Comparison of ENCODE assay signal across 28 mouse cellular contexts in genomic region chr4:88478809-88479186, GRCm38 (mm10). TPM values are rescaled to one million over a fixed set of nuclear protein-coding genes. Genes with fewer than 3 reads are reported as not detected.
DNase-seq lines count a peak whose midpoint lies in the region; ATAC-seq and TF ChIP-seq lines count a peak whose summit lies in the region.
"Had no signal": no experiment of that assay in that cellular context is flagged by ENCODE, and none has a peak within 500 bp of the region (broad histone marks: within the 10 kb centered on the region; RNA-seq: fewer than 3 reads in every experiment).

No protein-coding gene starts in this region.

- no peak overlapping the region for H3K4me2 ChIP-seq in intestine, embryonic 15.5 days (replicated peaks)
- no peak overlapping the region for H3K4me2 ChIP-seq in intestine, embryonic 16.5 days (ENCODE audit: low read depth, low read length)
- H3K4me2 ChIP-seq in lung, embryonic 14.5 days = peak overlapping the region; percentile 27; the same call in 1 of the 2 replicates
- H3K4me2 ChIP-seq: embryonic facial prominence, embryonic 13.5 days; hindbrain, embryonic 14.5 days; liver, embryonic 13.5 days; midbrain, embryonic 11.5 days; neural tube, embryonic 15.5 days; stomach, embryonic 15.5 days had no signal

- no peak for ATAC-seq in intestine, embryonic 15.5 days
- ATAC-seq in intestine, embryonic 16.5 days = no peak
- ATAC-seq in lung, embryonic 14.5 days (ENCODE audit: insufficient read depth) = peak; percentile 10; the same call in 1 of the 2 replicates
- ATAC-seq: inflammation-experienced regulatory T-cells, adult 6 months had no signal

- no peak for TF ChIP-seq POLR2A in lung, adult 2 months (IDR thresholded peaks at IDR 0.05; ENCODE audit: borderline replicate concordance, extremely low read depth, low read depth, low read length)
- no peak for TF ChIP-seq POLR2A in embryonic fibroblast, embryonic 13.5 days (IDR thresholded peaks at IDR 0.05; ENCODE audit: low read depth, low read length)

- no peaks in the 10 kb centered on the region for H3K4me1 ChIP-seq in intestine, embryonic 15.5 days (replicated peaks)
- peaks cover 4% of the 10 kb centered on the region; the same call in 1 of the 2 replicates for H3K4me1 ChIP-seq in intestine, embryonic 16.5 days (ENCODE audit: control insufficient read depth, insufficient read depth, low read length)
- peaks cover 9% of the 10 kb centered on the region; the same call in 1 of the 2 replicates for H3K4me1 ChIP-seq in lung, embryonic 14.5 days (ENCODE audit: insufficient read depth)
- no peaks in the 10 kb centered on the region; the same call in 1 of the 2 replicates for H3K4me1 ChIP-seq in lung, adult 2 months (ENCODE audit: control insufficient read depth, insufficient read depth, low read length)
- peaks cover 20% of the 10 kb centered on the region for H3K4me1 ChIP-seq in embryonic fibroblast, embryonic 13.5 days (ENCODE audit: control insufficient read depth, insufficient read depth, low read length)
- H3K4me1 ChIP-seq: liver, embryonic 13.5 days; neural tube, embryonic 15.5 days had no signal

- no peak overlapping the region for H3K4me3 ChIP-seq in intestine, embryonic 15.5 days (replicated peaks)
- H3K4me3 ChIP-seq in intestine, embryonic 16.5 days (ENCODE audit: low read length) = no peak overlapping the region
- H3K4me3 ChIP-seq in lung, embryonic 14.5 days (ENCODE audit: low read depth, low read length) = no peak overlapping the region
- H3K4me3 ChIP-seq in lung, adult 2 months (replicated peaks; ENCODE audit: extremely low read depth, low read depth, low read length) = no peak overlapping the region
- no peak overlapping the region for H3K4me3 ChIP-seq in embryonic fibroblast, embryonic 13.5 days (ENCODE audit: insufficient read depth, low read length)
- H3K4me3 ChIP-seq: embryonic facial prominence, embryonic 13.5 days; gastrocnemius, adult 2 months; heart, embryonic 10.5 days; liver, embryonic 13.5 days; neural tube, embryonic 15.5 days; stomach, embryonic 15.5 days had no signal

- H3K9me3 ChIP-seq in intestine, embryonic 15.5 days = no peaks in the 10 kb centered on the region
- H3K9me3 ChIP-seq in intestine, embryonic 16.5 days (ENCODE audit: control insufficient read depth, low read length) = no peaks in the 10 kb centered on the region
- no peaks in the 10 kb centered on the region for H3K9me3 ChIP-seq in lung, embryonic 14.5 days (ENCODE audit: low read depth, low read length)
- H3K9me3 ChIP-seq: embryonic facial prominence, embryonic 13.5 days; heart, embryonic 10.5 days; liver, embryonic 13.5 days; neural tube, embryonic 15.5 days; stomach, embryonic 15.5 days had no signal

- H3K9ac ChIP-seq in intestine, embryonic 15.5 days = no peak overlapping the region
- no peak overlapping the region for H3K9ac ChIP-seq in intestine, embryonic 16.5 days (ENCODE audit: low read depth, low read length)
- H3K9ac ChIP-seq in lung, embryonic 14.5 days = no peak overlapping the region
- H3K9ac ChIP-seq: embryonic facial prominence, embryonic 13.5 days; hindbrain, embryonic 14.5 days; liver, embryonic 13.5 days; neural tube, embryonic 15.5 days; stomach, embryonic 15.5 days had no signal

- no peak for TF ChIP-seq CTCF in lung, embryonic 14.5 days (IDR thresholded peaks at IDR 0.05; ENCODE audit: low read depth)
- TF ChIP-seq CTCF in lung, adult 2 months (IDR thresholded peaks at IDR 0.05; ENCODE audit: insufficient read depth, low read length) = no peak
- no peak for TF ChIP-seq CTCF in embryonic fibroblast, embryonic 13.5 days (IDR thresholded peaks at IDR 0.05; ENCODE audit: borderline replicate concordance, insufficient read depth, low read length)

- no peaks in the 10 kb centered on the region for H3K27me3 ChIP-seq in intestine, embryonic 15.5 days (replicated peaks)
- no peaks in the 10 kb centered on the region for H3K27me3 ChIP-seq in intestine, embryonic 16.5 days (replicated peaks; ENCODE audit: control insufficient read depth, insufficient read depth, low read length)
- no peaks in the 10 kb centered on the region for H3K27me3 ChIP-seq in lung, embryonic 14.5 days (ENCODE audit: insufficient read depth, low read length)
- H3K27me3 ChIP-seq: embryonic facial prominence, embryonic 13.5 days; liver, embryonic 13.5 days; neural tube, embryonic 15.5 days; stomach, embryonic 15.5 days had no signal

- no peaks in the 10 kb centered on the region for H3K36me3 ChIP-seq in intestine, embryonic 15.5 days
- H3K36me3 ChIP-seq in intestine, embryonic 16.5 days (ENCODE audit: control insufficient read depth, insufficient read depth, low read length) = no peaks in the 10 kb centered on the region
- no peaks in the 10 kb centered on the region for H3K36me3 ChIP-seq in lung, embryonic 14.5 days (ENCODE audit: insufficient read depth)
- H3K36me3 ChIP-seq: embryonic facial prominence, embryonic 13.5 days; heart, embryonic 10.5 days; liver, embryonic 13.5 days; neural tube, embryonic 15.5 days; stomach, embryonic 15.5 days had no signal

- 0 out of 2 replicates have a peak overlapping the region, but pooled peaks have one; percentile 6 for H3K27ac ChIP-seq in intestine, embryonic 15.5 days
- no peak overlapping the region for H3K27ac ChIP-seq in intestine, embryonic 16.5 days (ENCODE audit: low read length)
- peak overlapping the region; percentile 42 for H3K27ac ChIP-seq in lung, embryonic 14.5 days (ENCODE audit: low read depth)
- H3K27ac ChIP-seq in embryonic fibroblast, embryonic 13.5 days (ENCODE audit: insufficient read depth, low read length) = peak overlapping the region; percentile 82
- H3K27ac ChIP-seq: gastrocnemius, adult 2 months; heart, embryonic 10.5 days; hindbrain, embryonic 14.5 days; liver, embryonic 13.5 days; neural tube, embryonic 15.5 days; stomach, embryonic 15.5 days had no signal

- peak; percentile 72 for DNase-seq in lung, embryonic 14.5 days
- no peak for DNase-seq in lung, adult 2 months
- DNase-seq in lung, postnatal 14 days = peak; percentile 5
- no peak for DNase-seq in gastrocnemius, adult 18-20 months (ENCODE audit: low spot score)
- DNase-seq: adrenal gland, adult 2 months; cerebellum, adult 11-12 months; cerebellum, postnatal 25 days; gastrocnemius, adult 2 months; heart, postnatal 4 days; liver, embryonic 13.5 days; thymus, adult 2 months had no signal

- WGBS in intestine, embryonic 15.5 days = 49% methylated on average over 9 of the region's 9 CpGs
- 60% methylated on average over 9 of the region's 9 CpGs for WGBS in intestine, embryonic 16.5 days
- WGBS in lung, embryonic 14.5 days = 42% methylated on average over 9 of the region's 9 CpGs
- WGBS in lung, adult 2 months = 46% methylated on average over 9 of the region's 9 CpGs

RNA-seq across cellular contexts. Expression of gene Hacd4, which starts 40.1 kb away (rescaled TPM):
- polyA plus RNA-seq in intestine, embryonic 15.5 days (2015; fragmentation: Nextera tagmentation; extraction: Ambion mirVana) = 12.2 and 12.7 TPM in 2 replicates
- 10.8 and 12.1 TPM in 2 replicates for polyA plus RNA-seq in intestine, embryonic 16.5 days (2015; fragmentation: Nextera tagmentation; extraction: Ambion mirVana)
- 9.3 and 9.9 TPM in 2 replicates for polyA plus RNA-seq in lung, embryonic 14.5 days (2014; fragmentation: Nextera tagmentation; extraction: Ambion mirVana)
- 2.6 and 3.6 TPM in 2 replicates for polyA plus RNA-seq in lung, adult 2 months (2012; rRNA removed)
- polyA plus RNA-seq in embryonic fibroblast, embryonic 13.5 days (2011; ENCODE audit: insufficient read length, low read depth, missing spikeins) = 26.8 and 38.7 TPM in 2 replicates
- total RNA-seq in gastrocnemius, adult 18-20 months (2021) = under 1 TPM; 0.84 to 0.93 TPM

RNA-seq across cellular contexts. Expression of gene Ifnb1, which starts 43.8 kb away (rescaled TPM):
- not detected in 2 replicates for polyA plus RNA-seq in intestine, embryonic 15.5 days (2015; fragmentation: Nextera tagmentation; extraction: Ambion mirVana)
- not detected in 2 replicates for polyA plus RNA-seq in intestine, embryonic 16.5 days (2015; fragmentation: Nextera tagmentation; extraction: Ambion mirVana)
- polyA plus RNA-seq in lung, embryonic 14.5 days (2014; fragmentation: Nextera tagmentation; extraction: Ambion mirVana) = not detected in 2 replicates
- polyA plus RNA-seq in lung, adult 2 months (2012; rRNA removed) = not detected in 2 replicates
- not detected in 2 replicates for polyA plus RNA-seq in embryonic fibroblast, embryonic 13.5 days (2011; ENCODE audit: insufficient read length, low read depth, missing spikeins)
- not detected for total RNA-seq in gastrocnemius, adult 18-20 months (2021)
- total RNA-seq: adrenal gland, adult 2 months; gastrocnemius, adult 2 months; gastrocnemius, postnatal 4 days; heart, postnatal 4 days; left cerebral cortex, postnatal 25 days; MEL; midbrain, postnatal 0 days had no signal
- polyA plus RNA-seq: adrenal gland, adult 2 months; C2C12; embryonic facial prominence, embryonic 13.5 days; heart, embryonic 10.5 days; heart, embryonic 16.5 days; hindbrain, embryonic 14.5 days; inflammation-experienced regulatory T-cells, adult 6 months; limb, embryonic 14.5 days; liver, embryonic 13.5 days; midbrain, embryonic 11.5 days; midbrain, postnatal 0 days; neural tube, embryonic 15.5 days; stomach, embryonic 15.5 days; thymus, adult 2 months had no signal

Comparison
In these comparisons a context has a peak if more than half of its experiments do, and no peak if none do; other contexts are left out.
1. DNase-seq: peak in lung, embryonic 14.5 days (single experiment) and lung, postnatal 14 days (single experiment); none in lung, adult 2 months (single experiment) and gastrocnemius, adult 18-20 months (single experiment).